Mouse (Mus musculus): ENCODE results near the gene Apaf1. TPM values are rescaled to one million over a fixed set of nuclear protein-coding genes. Genes with fewer than 3 reads are reported as not detected.

Gene Apaf1
- polyA plus RNA-seq, 1 experiment from 2014 or later: 22.2 TPM

- no peak for DNase-seq (ENCODE audit: low spot score)
- ATAC-seq (ENCODE audit: low FRiP score): no peak; the same call in 1 of the 2 replicates
- H3K4me1 ChIP-seq (replicated peaks; ENCODE audit: control insufficient read depth, insufficient read depth, low read length): no peaks in the 10 kb centered on the region
- H3K9ac ChIP-seq: no peak overlapping the region
- no peaks in the 10 kb centered on the region for H3K9me3 ChIP-seq (ENCODE audit: control insufficient read depth, low read length)
- no peak overlapping the region for H3K4me2 ChIP-seq (replicated peaks)
- no peak overlapping the region for H3K4me3 ChIP-seq (replicated peaks; ENCODE audit: low read length)
- H3K27me3 ChIP-seq (ENCODE audit: control insufficient read depth, insufficient read depth, low read length): no peaks in the 10 kb centered on the region
- 60% methylated on average over 13 of the region's 13 CpGs for WGBS
- H3K36me3 ChIP-seq (replicated peaks; ENCODE audit: control insufficient read depth, insufficient read depth): peaks cover 15% of the 10 kb centered on the region; the same call in 1 of the 2 replicates
- H3K27ac ChIP-seq: no peak overlapping the region
Measured at GRCm38 (mm10) chr10:91001421-91001820, 81.1 kb downstream of the Apaf1 start.

GRCm38 (mm10) chr10:90999899-91000298, 82.7 kb downstream of the Apaf1 start:
- no peak for DNase-seq (ENCODE audit: low spot score)
- WGBS: 90% methylated on average over 5 of the region's 5 CpGs
- no peak for ATAC-seq (ENCODE audit: low FRiP score)

GRCm38 (mm10) chr10:90993869-90994268, 88.7 kb downstream of the Apaf1 start:
- H3K27me3 ChIP-seq (ENCODE audit: control insufficient read depth, insufficient read depth, low read length): no peaks in the 10 kb centered on the region
- ATAC-seq (ENCODE audit: low FRiP score) (no peak), DNase-seq (ENCODE audit: low spot score) (no peak)
- no peaks in the 10 kb centered on the region for H3K4me1 ChIP-seq (replicated peaks; ENCODE audit: control insufficient read depth, insufficient read depth, low read length)
- peaks cover 44% of the 10 kb centered on the region for H3K36me3 ChIP-seq (replicated peaks; ENCODE audit: control insufficient read depth, insufficient read depth)
- H3K27ac ChIP-seq: no peak overlapping the region
- no peaks in the 10 kb centered on the region for H3K9me3 ChIP-seq (ENCODE audit: control insufficient read depth, low read length)
- 74% methylated on average over 5 of the region's 5 CpGs for WGBS
- H3K9ac ChIP-seq: no peak overlapping the region
- no peak overlapping the region for H3K4me3 ChIP-seq (replicated peaks; ENCODE audit: low read length)
- no peak overlapping the region for H3K4me2 ChIP-seq (replicated peaks)

More at GRCm38 (mm10) chr10:90999899-91000298, 82.7 kb downstream of the Apaf1 start:
- H3K4me3 ChIP-seq (replicated peaks; ENCODE audit: low read length): no peak overlapping the region
- H3K36me3 ChIP-seq (replicated peaks; ENCODE audit: control insufficient read depth, insufficient read depth): peaks cover 28% of the 10 kb centered on the region
- no peak overlapping the region for H3K9ac ChIP-seq
- no peak overlapping the region for H3K4me2 ChIP-seq (replicated peaks)
- no peaks in the 10 kb centered on the region for H3K9me3 ChIP-seq (ENCODE audit: control insufficient read depth, low read length)
- no peaks in the 10 kb centered on the region for H3K27me3 ChIP-seq (ENCODE audit: control insufficient read depth, insufficient read depth, low read length)
- no peak overlapping the region for H3K27ac ChIP-seq
- H3K4me1 ChIP-seq (replicated peaks; ENCODE audit: control insufficient read depth, insufficient read depth, low read length): no peaks in the 10 kb centered on the region

- Histone ChIP-seq H3K36me3 (replicated peaks; ENCODE audit: control insufficient read depth, insufficient read depth) (peaks cover 48% of the 10 kb centered on the region), H3K27me3 (ENCODE audit: control insufficient read depth, insufficient read depth, low read length) (no peaks in the 10 kb centered on the region), H3K9ac (no peak overlapping the region), H3K27ac (no peak overlapping the region), H3K9me3 (ENCODE audit: control insufficient read depth, low read length) (no peaks in the 10 kb centered on the region), H3K4me3 (replicated peaks; ENCODE audit: low read length) (no peak overlapping the region), H3K4me2 (replicated peaks) (no peak overlapping the region), H3K4me1 (replicated peaks; ENCODE audit: control insufficient read depth, insufficient read depth, low read length) (no peaks in the 10 kb centered on the region)
- DNase-seq (ENCODE audit: low spot score) (no peak), ATAC-seq (ENCODE audit: low FRiP score) (no peak)
- 82% methylated on average over 6 of the region's 6 CpGs for WGBS
Measured at GRCm38 (mm10) chr10:90992237-90992636, 90.3 kb downstream of the Apaf1 start.

GRCm38 (mm10) chr10:90990340-90990739, 92.2 kb downstream of the Apaf1 start:
- no peak for ATAC-seq (ENCODE audit: low FRiP score)
- H3K4me1 ChIP-seq (replicated peaks; ENCODE audit: control insufficient read depth, insufficient read depth, low read length): no peaks in the 10 kb centered on the region
- H3K4me3 ChIP-seq (replicated peaks; ENCODE audit: low read length): no peak overlapping the region
- H3K9ac ChIP-seq: no peak overlapping the region
- no peaks in the 10 kb centered on the region for H3K27me3 ChIP-seq (ENCODE audit: control insufficient read depth, insufficient read depth, low read length)
- no peak overlapping the region for H3K4me2 ChIP-seq (replicated peaks)
- no peaks in the 10 kb centered on the region for H3K9me3 ChIP-seq (ENCODE audit: control insufficient read depth, low read length)
- WGBS: 92% methylated on average over 6 of the region's 6 CpGs
- DNase-seq (ENCODE audit: low spot score): no peak
- peaks cover 33% of the 10 kb centered on the region for H3K36me3 ChIP-seq (replicated peaks; ENCODE audit: control insufficient read depth, insufficient read depth)
- no peak overlapping the region for H3K27ac ChIP-seq

- Histone ChIP-seq H3K4me3 (replicated peaks; ENCODE audit: low read length) (no peak overlapping the region), H3K36me3 (replicated peaks; ENCODE audit: control insufficient read depth, insufficient read depth) (no peaks in the 10 kb centered on the region), H3K4me1 (replicated peaks; ENCODE audit: control insufficient read depth, insufficient read depth, low read length) (no peaks in the 10 kb centered on the region), H3K27ac (no peak overlapping the region), H3K9me3 (ENCODE audit: control insufficient read depth, low read length) (no peaks in the 10 kb centered on the region), H3K27me3 (ENCODE audit: control insufficient read depth, insufficient read depth, low read length) (no peaks in the 10 kb centered on the region), H3K9ac (no peak overlapping the region), H3K4me2 (replicated peaks) (no peak overlapping the region)
- WGBS: 85% methylated on average over 8 of the region's 8 CpGs
- no peak for ATAC-seq (ENCODE audit: low FRiP score)
- no peak for DNase-seq (ENCODE audit: low spot score)
Measured at GRCm38 (mm10) chr10:90983046-90983445, 99.5 kb downstream of the Apaf1 start.

GRCm38 (mm10) chr10:90981811-90982210, 100.8 kb downstream of the Apaf1 start:
- WGBS: 97% methylated on average over 4 of the region's 4 CpGs
- H3K9me3 ChIP-seq (ENCODE audit: control insufficient read depth, low read length): no peaks in the 10 kb centered on the region
- H3K4me3 ChIP-seq (replicated peaks; ENCODE audit: low read length): no peak overlapping the region
- no peak overlapping the region for H3K4me2 ChIP-seq (replicated peaks)
- H3K27ac ChIP-seq: no peak overlapping the region
- H3K9ac ChIP-seq: no peak overlapping the region
- H3K4me1 ChIP-seq (replicated peaks; ENCODE audit: control insufficient read depth, insufficient read depth, low read length): no peaks in the 10 kb centered on the region
- DNase-seq (ENCODE audit: low spot score) (no peak), ATAC-seq (ENCODE audit: low FRiP score) (no peak)
- H3K27me3 ChIP-seq (ENCODE audit: control insufficient read depth, insufficient read depth, low read length): no peaks in the 10 kb centered on the region
- H3K36me3 ChIP-seq (replicated peaks; ENCODE audit: control insufficient read depth, insufficient read depth): no peaks in the 10 kb centered on the region

GRCm38 (mm10) chr10:90974491-90974890, 108.1 kb downstream of the Apaf1 start:
- Histone ChIP-seq H3K4me3 (replicated peaks; ENCODE audit: low read length) (no peak overlapping the region), H3K9ac (no peak overlapping the region), H3K4me1 (replicated peaks; ENCODE audit: control insufficient read depth, insufficient read depth, low read length) (peaks cover 6% of the 10 kb centered on the region), H3K27ac (no peak overlapping the region), H3K9me3 (ENCODE audit: control insufficient read depth, low read length) (no peaks in the 10 kb centered on the region), H3K27me3 (ENCODE audit: control insufficient read depth, insufficient read depth, low read length) (0 out of 2 replicates have a peak, but pooled peaks cover 5% of the 10 kb centered on the region), H3K36me3 (replicated peaks; ENCODE audit: control insufficient read depth, insufficient read depth) (no peaks in the 10 kb centered on the region), H3K4me2 (replicated peaks) (no peak overlapping the region)
- ATAC-seq (ENCODE audit: low FRiP score) (no peak), DNase-seq (ENCODE audit: low spot score) (no peak)
- 93% methylated on average over 6 of the region's 6 CpGs for WGBS

GRCm38 (mm10) chr10:90974084-90974483, 108.5 kb downstream of the Apaf1 start:
- Histone ChIP-seq H3K9me3 (ENCODE audit: control insufficient read depth, low read length) (no peaks in the 10 kb centered on the region), H3K9ac (no peak overlapping the region), H3K27ac (no peak overlapping the region), H3K36me3 (replicated peaks; ENCODE audit: control insufficient read depth, insufficient read depth) (no peaks in the 10 kb centered on the region), H3K4me3 (replicated peaks; ENCODE audit: low read length) (no peak overlapping the region), H3K27me3 (ENCODE audit: control insufficient read depth, insufficient read depth, low read length) (peaks cover 7% of the 10 kb centered on the region; the same call in 1 of the 2 replicates), H3K4me1 (replicated peaks; ENCODE audit: control insufficient read depth, insufficient read depth, low read length) (peaks cover 9% of the 10 kb centered on the region), H3K4me2 (replicated peaks) (no peak overlapping the region)
- 58% methylated on average over 2 of the region's 2 CpGs for WGBS
- ATAC-seq (ENCODE audit: low FRiP score): no peak
- no peak for DNase-seq (ENCODE audit: low spot score)

- ATAC-seq (ENCODE audit: low FRiP score) (no peak), DNase-seq (ENCODE audit: low spot score) (no peak)
- 53% methylated on average over 4 of the region's 4 CpGs for WGBS
- Histone ChIP-seq H3K9me3 (ENCODE audit: control insufficient read depth, low read length) (no peaks in the 10 kb centered on the region), H3K36me3 (replicated peaks; ENCODE audit: control insufficient read depth, insufficient read depth) (peaks cover 10% of the 10 kb centered on the region; the same call in 1 of the 2 replicates), H3K9ac (no peak overlapping the region), H3K4me1 (replicated peaks; ENCODE audit: control insufficient read depth, insufficient read depth, low read length) (peaks cover 11% of the 10 kb centered on the region), H3K27ac (no peak overlapping the region), H3K4me3 (replicated peaks; ENCODE audit: low read length) (no peak overlapping the region), H3K27me3 (ENCODE audit: control insufficient read depth, insufficient read depth, low read length) (peaks cover 24% of the 10 kb centered on the region), H3K4me2 (replicated peaks) (no peak overlapping the region)
Measured at GRCm38 (mm10) chr10:90970560-90970959, 112.0 kb downstream of the Apaf1 start.
